Mouse (Mus musculus) midbrain, embryonic 13.5 days (tissue): ENCODE results near the gene Cntrob. TPM values are rescaled to one million over a fixed set of nuclear protein-coding genes. Genes with fewer than 3 reads are reported as not detected.

Experiments used
- ATAC-seq: fragments of 200-750 bp; cut with Nextera tagmentation; 2 replicates; pipeline ENCODE4 v1.8.0; 2017; ENCODE audit warnings: mild to moderate bottlenecking, moderate TSS enrichment, moderate library complexity
- H3K27ac ChIP-seq: fragments of 300-500 bp; sonication (generic); 2 replicates; pipeline ENCODE4 v1.5.1; 2015; ENCODE audit warnings: inconsistent platforms, mild to moderate bottlenecking, moderate library complexity
- H3K27me3 ChIP-seq: fragments of 300-500 bp; sonication (generic); 2 replicates; pipeline ENCODE4 v1.6.1; 2015; ENCODE audit warnings: mild to moderate bottlenecking, inconsistent platforms
- H3K36me3 ChIP-seq: fragments of 300-500 bp; sonication (generic); 2 replicates; pipeline ENCODE4 v1.6.1; 2015; ENCODE audit warnings: mild to moderate bottlenecking, inconsistent platforms
- H3K4me1 ChIP-seq: fragments of 300-500 bp; sonication (generic); replicated peaks from 2 replicates; pipeline ENCODE4 v1.6.1; 2015; ENCODE audit warnings: inconsistent platforms
- H3K4me2 ChIP-seq: fragments of 300-500 bp; sonication (generic); replicated peaks from 2 replicates; pipeline ENCODE4 v1.6.1; 2015; ENCODE audit warnings: moderate library complexity, mild to moderate bottlenecking, inconsistent platforms
- H3K4me3 ChIP-seq: fragments of 300-500 bp; sonication (generic); replicated peaks from 2 replicates; pipeline ENCODE4 v1.5.1; 2015; ENCODE audit warnings: mild to moderate bottlenecking, inconsistent platforms
- H3K9ac ChIP-seq: fragments of 300-500 bp; sonication (generic); replicated peaks from 2 replicates; pipeline ENCODE4 v1.6.1; 2015; ENCODE audit warnings: mild to moderate bottlenecking, inconsistent platforms
- H3K9me3 ChIP-seq: fragments of 300-500 bp; sonication (generic); 2 replicates; pipeline ENCODE4 v1.6.1; 2016; ENCODE audit warnings: mild to moderate bottlenecking, inconsistent platforms
- WGBS: fragments of 180-500 bp; shearing (Covaris S2); methylation state at CpG from one replicate; pipeline ENCODE4 v1.1.7; 2015; 5-methylcytosine and 5-hydroxymethylcytosine counted together
- polyA plus RNA-seq: library from polyadenylated mRNA; unstranded; fragments of >200 nt; fragmentation: Nextera tagmentation; extraction: Ambion mirVana; gene quantifications from 2 replicates; pipeline ENCODE4 v1.2.1, GENCODE M21; 2015

Gene Cntrob
- polyA plus RNA-seq, 1 experiment from 2014 or later: 29.8 TPM

GRCm38 (mm10) chr11:69291111-69291510 lies 32.5 kb downstream of the Cntrob start:
- 0 out of 2 replicates have a peak, but pooled peaks cover 3% of the 10 kb centered on the region for H3K36me3 ChIP-seq
- no peaks in the 10 kb centered on the region for H3K27me3 ChIP-seq
- no peak for ATAC-seq
- 97% methylated on average over 5 of the region's 5 CpGs for WGBS
- H3K4me1 ChIP-seq: no peaks in the 10 kb centered on the region
- no peaks in the 10 kb centered on the region for H3K9me3 ChIP-seq
- H3K4me2 ChIP-seq: no peak overlapping the region
- H3K4me3 ChIP-seq: no peak overlapping the region
- no peak overlapping the region for H3K27ac ChIP-seq
- no peak overlapping the region for H3K9ac ChIP-seq

- no peak overlapping the region for H3K4me3 ChIP-seq
- no peak overlapping the region for H3K9ac ChIP-seq
- H3K4me2 ChIP-seq: no peak overlapping the region
- ATAC-seq: no peak
- no peaks in the 10 kb centered on the region for H3K9me3 ChIP-seq
- H3K27ac ChIP-seq: no peak overlapping the region
- 79% methylated on average over 5 of the region's 5 CpGs for WGBS
- H3K27me3 ChIP-seq: no peaks in the 10 kb centered on the region
- H3K36me3 ChIP-seq: no peaks in the 10 kb centered on the region
- H3K4me1 ChIP-seq: no peaks in the 10 kb centered on the region
Measured at GRCm38 (mm10) chr11:69277267-69277666, 46.3 kb downstream of the Cntrob start.

- Histone ChIP-seq H3K36me3 (no peaks in the 10 kb centered on the region), H3K4me3 (no peak overlapping the region), H3K27me3 (no peaks in the 10 kb centered on the region), H3K4me2 (no peak overlapping the region), H3K9me3 (no peaks in the 10 kb centered on the region), H3K9ac (no peak overlapping the region), H3K4me1 (peaks cover 10% of the 10 kb centered on the region; the same call in 1 of the 2 replicates), H3K27ac (no peak overlapping the region)
- WGBS: 74% methylated on average over 2 of the region's 2 CpGs
- ATAC-seq: no peak
Measured at GRCm38 (mm10) chr11:69276081-69276480, 47.5 kb downstream of the Cntrob start.

- Histone ChIP-seq H3K4me2 (no peak overlapping the region), H3K9ac (no peak overlapping the region), H3K4me3 (no peak overlapping the region), H3K9me3 (no peaks in the 10 kb centered on the region), H3K27ac (no peak overlapping the region), H3K4me1 (peaks cover 10% of the 10 kb centered on the region; the same call in 1 of the 2 replicates), H3K27me3 (no peaks in the 10 kb centered on the region), H3K36me3 (no peaks in the 10 kb centered on the region)
- no peak for ATAC-seq
- WGBS: 79% methylated on average over 6 of the region's 6 CpGs
Measured at GRCm38 (mm10) chr11:69275650-69276049, 47.9 kb downstream of the Cntrob start.

GRCm38 (mm10) chr11:69272122-69272740 lies 51.3 kb downstream of the Cntrob start:
- no peaks in the 10 kb centered on the region for H3K9me3 ChIP-seq
- H3K27me3 ChIP-seq: peaks cover 16% of the 10 kb centered on the region; the same call in 1 of the 2 replicates
- H3K4me2 ChIP-seq: no peak overlapping the region
- no peak overlapping the region for H3K9ac ChIP-seq
- peaks cover 14% of the 10 kb centered on the region; the same call in 1 of the 2 replicates for H3K4me1 ChIP-seq
- WGBS: 38% methylated on average over 16 of the region's 16 CpGs
- no peak overlapping the region for H3K4me3 ChIP-seq
- H3K36me3 ChIP-seq: no peaks in the 10 kb centered on the region
- ATAC-seq: no peak
- H3K27ac ChIP-seq: no peak overlapping the region

- Histone ChIP-seq H3K4me3 (no peak overlapping the region), H3K9me3 (no peaks in the 10 kb centered on the region), H3K4me2 (0 out of 2 replicates have a peak overlapping the region, but pooled peaks have one; percentile 6), H3K9ac (no peak overlapping the region), H3K27me3 (peaks cover 16% of the 10 kb centered on the region; the same call in 1 of the 2 replicates), H3K27ac (no peak overlapping the region), H3K4me1 (peaks cover 31% of the 10 kb centered on the region), H3K36me3 (no peaks in the 10 kb centered on the region)
- ATAC-seq: no peak
- WGBS: 19% methylated on average over 13 of the region's 13 CpGs
Measured at GRCm38 (mm10) chr11:69269575-69269974, 54.0 kb downstream of the Cntrob start.

GRCm38 (mm10) chr11:69268100-69268499 lies 55.5 kb downstream of the Cntrob start:
- Histone ChIP-seq H3K27me3 (peaks cover 16% of the 10 kb centered on the region; the same call in 1 of the 2 replicates), H3K4me2 (no peak overlapping the region), H3K4me1 (peaks cover 31% of the 10 kb centered on the region), H3K4me3 (no peak overlapping the region), H3K9me3 (no peaks in the 10 kb centered on the region), H3K36me3 (no peaks in the 10 kb centered on the region), H3K9ac (no peak overlapping the region), H3K27ac (no peak overlapping the region; the same call in 1 of the 2 replicates)
- ATAC-seq: no peak
- WGBS: 84% methylated on average over 13 of the region's 13 CpGs

GRCm38 (mm10) chr11:69267341-69267740 lies 56.2 kb downstream of the Cntrob start:
- no peak overlapping the region for H3K27ac ChIP-seq
- H3K9ac ChIP-seq: no peak overlapping the region
- no peaks in the 10 kb centered on the region for H3K36me3 ChIP-seq
- no peaks in the 10 kb centered on the region for H3K9me3 ChIP-seq
- peaks cover 16% of the 10 kb centered on the region; the same call in 1 of the 2 replicates for H3K27me3 ChIP-seq
- H3K4me2 ChIP-seq: no peak overlapping the region
- peak; percentile 21; the same call in 1 of the 2 replicates for ATAC-seq
- no peak overlapping the region for H3K4me3 ChIP-seq
- peaks cover 31% of the 10 kb centered on the region for H3K4me1 ChIP-seq
- 26% methylated on average over 7 of the region's 7 CpGs for whole genome bisulfite sequencing

GRCm38 (mm10) chr11:69266253-69266652 lies 57.3 kb downstream of the Cntrob start:
- Histone ChIP-seq H3K9me3 (no peaks in the 10 kb centered on the region), H3K4me2 (peak overlapping the region; percentile 42), H3K9ac (no peak overlapping the region), H3K36me3 (no peaks in the 10 kb centered on the region), H3K4me3 (peak overlapping the region; percentile 12), H3K27me3 (peaks cover 16% of the 10 kb centered on the region; the same call in 1 of the 2 replicates), H3K27ac (peak overlapping the region; percentile 30), H3K4me1 (peaks cover 22% of the 10 kb centered on the region)
- 13% methylated on average over 10 of the region's 10 CpGs for WGBS
- ATAC-seq: peak; percentile 87

- H3K36me3 ChIP-seq: no peaks in the 10 kb centered on the region
- no peak overlapping the region for H3K4me2 ChIP-seq
- peaks cover 21% of the 10 kb centered on the region for H3K4me1 ChIP-seq
- H3K9me3 ChIP-seq: no peaks in the 10 kb centered on the region
- no peak for ATAC-seq
- H3K27ac ChIP-seq: peak overlapping the region; percentile 30; the same call in 1 of the 2 replicates
- H3K9ac ChIP-seq: no peak overlapping the region
- H3K27me3 ChIP-seq: peaks cover 15% of the 10 kb centered on the region; the same call in 1 of the 2 replicates
- WGBS: 79% methylated on average over 9 of the region's 9 CpGs
- H3K4me3 ChIP-seq: no peak overlapping the region
Measured at GRCm38 (mm10) chr11:69265410-69265809, 58.2 kb downstream of the Cntrob start.

- no peak for ATAC-seq
- WGBS: 74% methylated on average over 2 of the region's 2 CpGs
- Histone ChIP-seq H3K4me1 (peaks cover 17% of the 10 kb centered on the region), H3K27ac (no peak overlapping the region), H3K9ac (no peak overlapping the region), H3K27me3 (peaks cover 12% of the 10 kb centered on the region; the same call in 1 of the 2 replicates), H3K9me3 (no peaks in the 10 kb centered on the region), H3K4me3 (no peak overlapping the region), H3K36me3 (no peaks in the 10 kb centered on the region), H3K4me2 (no peak overlapping the region)
Measured at GRCm38 (mm10) chr11:69264276-69264675, 59.3 kb downstream of the Cntrob start.

GRCm38 (mm10) chr11:69260111-69260510 lies 63.5 kb downstream of the Cntrob start:
- Histone ChIP-seq H3K4me1 (no peaks in the 10 kb centered on the region), H3K9me3 (no peaks in the 10 kb centered on the region), H3K9ac (no peak overlapping the region), H3K4me3 (no peak overlapping the region), H3K4me2 (no peak overlapping the region), H3K27me3 (0 out of 2 replicates have a peak, but pooled peaks cover 3% of the 10 kb centered on the region), H3K27ac (no peak overlapping the region), H3K36me3 (no peaks in the 10 kb centered on the region)
- 90% methylated on average over 1 of the region's 1 CpGs for WGBS
- ATAC-seq: no peak
